Mouse (Mus musculus) heart, embryonic 12.5 days (tissue): ENCODE measurements at regions not wholly inside any gene's neighbourhood (a gene's known extent, or its start where the extent isn't known, plus 50 kb on each side); places are given as distances from the start of the nearest gene placed in this dataset.

Experiments used
- ATAC-seq: fragments of 200-750 bp; cut with Nextera tagmentation; 2 replicates; pipeline ENCODE4 v1.8.0; 2017; ENCODE audit warnings: moderate TSS enrichment, moderate library complexity; ENCODE audit not compliant: insufficient number of reproducible peaks, low FRiP score
- H3K27ac ChIP-seq: fragments of 300-500 bp; sonication (generic); 2 replicates; pipeline ENCODE4 v1.5.1; 2016; ENCODE audit warnings: mild to moderate bottlenecking, moderate library complexity; ENCODE audit not compliant: poor library complexity, severe bottlenecking
- H3K27me3 ChIP-seq: fragments of 300-500 bp; sonication (generic); replicated peaks from 2 replicates; pipeline ENCODE4 v1.6.1; 2016; ENCODE audit warnings: mild to moderate bottlenecking, moderate library complexity
- H3K36me3 ChIP-seq: fragments of 300-500 bp; sonication (generic); 2 replicates; pipeline ENCODE4 v1.6.1; 2016; ENCODE audit warnings: mild to moderate bottlenecking, moderate library complexity
- H3K4me1 ChIP-seq: fragments of 300-500 bp; sonication (generic); replicated peaks from 2 replicates; pipeline ENCODE4 v1.6.1; 2016; ENCODE audit warnings: mild to moderate bottlenecking
- H3K4me2 ChIP-seq: fragments of 300-500 bp; sonication (generic); 2 replicates; pipeline ENCODE4 v1.6.1; 2016; ENCODE audit warnings: mild to moderate bottlenecking, moderate library complexity
- H3K4me3 ChIP-seq: fragments of 300-500 bp; sonication (generic); 2 replicates; pipeline ENCODE4 v1.5.1; 2016; ENCODE audit warnings: mild to moderate bottlenecking
- H3K9ac ChIP-seq: fragments of 300-500 bp; sonication (generic); 2 replicates; pipeline ENCODE4 v1.6.1; 2016; ENCODE audit warnings: mild to moderate bottlenecking, moderate library complexity
- H3K9me3 ChIP-seq: fragments of 300-500 bp; sonication (generic); replicated peaks from 2 replicates; pipeline ENCODE4 v1.6.1; 2016; ENCODE audit warnings: mild to moderate bottlenecking, moderate library complexity
- WGBS: fragments of 180-500 bp; shearing (Covaris S2); methylation state at CpG from one replicate; pipeline ENCODE4 v1.1.7; 2016; 5-methylcytosine and 5-hydroxymethylcytosine counted together

DNA sequence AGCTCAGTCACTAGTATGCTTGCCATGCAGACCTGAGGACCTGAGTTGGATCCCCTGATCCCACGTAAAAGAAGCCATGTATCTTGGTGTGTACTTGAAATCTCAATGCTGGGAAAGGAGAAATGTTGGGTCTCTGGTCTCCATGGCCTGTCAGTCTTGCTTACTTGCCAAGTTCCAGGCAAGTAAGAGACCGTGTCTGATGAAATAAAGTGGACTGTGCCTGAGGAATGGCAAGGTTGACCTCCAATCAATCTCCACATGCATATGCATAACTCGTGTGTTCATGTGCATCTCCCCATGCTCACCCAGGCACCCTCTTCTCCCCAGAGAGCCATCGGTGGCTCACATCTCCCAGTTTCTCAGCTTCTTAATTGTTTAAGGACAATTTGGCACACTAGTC is 355.2 kb upstream of the Mki67 start:
- Histone ChIP-seq H3K4me1 (peaks cover 22% of the 10 kb centered on the region), H3K27me3 (peaks cover 5% of the 10 kb centered on the region), H3K4me2 (no peak overlapping the region), H3K36me3 (no peaks in the 10 kb centered on the region), H3K27ac (no peak overlapping the region), H3K4me3 (no peak overlapping the region), H3K9me3 (no peaks in the 10 kb centered on the region), H3K9ac (no peak overlapping the region)
- 73% methylated on average over 4 of the region's 4 CpGs for WGBS
- ATAC-seq = no peak

DNA sequence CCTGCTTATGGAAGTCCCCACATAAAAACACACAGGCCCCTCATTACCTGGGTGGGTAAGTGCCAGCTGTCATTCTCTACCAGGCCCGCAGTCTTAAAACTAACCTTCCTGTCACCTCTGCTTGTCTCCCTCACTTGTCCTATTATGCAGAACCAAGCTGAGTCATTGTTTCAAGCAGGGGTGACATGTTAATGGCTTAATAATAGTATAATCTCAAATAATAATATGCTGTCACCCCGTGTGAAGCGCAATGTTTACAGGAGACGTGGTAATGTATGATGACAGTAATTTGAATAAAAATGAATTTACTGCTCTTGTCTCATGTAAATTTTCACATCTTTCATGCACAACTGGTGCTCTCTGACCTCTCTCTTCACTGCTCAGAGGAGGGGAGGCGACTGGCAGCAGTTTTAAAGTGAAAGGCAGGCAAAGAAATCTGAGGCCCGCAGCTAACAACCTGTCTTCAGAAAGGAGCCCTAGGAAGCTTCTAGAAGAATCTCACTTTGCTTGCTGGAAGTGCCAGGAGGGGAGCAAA is 357.2 kb upstream of the Mki67 start:
- ATAC-seq = no peak
- Histone ChIP-seq H3K4me1 (peaks cover 22% of the 10 kb centered on the region), H3K4me3 (no peak overlapping the region), H3K27ac (no peak overlapping the region), H3K4me2 (no peak overlapping the region), H3K36me3 (no peaks in the 10 kb centered on the region), H3K27me3 (peaks cover 5% of the 10 kb centered on the region), H3K9me3 (no peaks in the 10 kb centered on the region), H3K9ac (no peak overlapping the region)
- WGBS = 82% methylated on average over 6 of the region's 6 CpGs

DNA sequence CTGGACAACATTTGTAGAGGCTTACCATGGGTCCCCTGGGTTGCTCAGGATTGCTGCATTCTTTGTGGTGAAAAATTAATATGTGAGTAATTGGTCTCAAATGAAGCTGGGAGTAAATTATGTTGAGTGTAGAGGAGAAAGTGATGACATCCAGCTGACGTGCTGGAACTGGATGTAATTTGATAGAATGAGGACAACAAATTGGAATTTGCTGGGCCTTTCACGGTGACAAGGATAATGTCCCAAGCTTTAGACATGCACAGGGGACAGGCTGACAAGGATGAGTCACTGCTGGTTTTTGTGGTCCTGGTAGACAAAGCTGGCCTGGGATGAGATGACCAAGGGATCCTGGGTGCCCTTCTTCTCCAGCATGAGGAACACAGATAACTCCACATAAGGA is 357.9 kb upstream of the Mki67 start:
- Histone ChIP-seq H3K4me3 (no peak overlapping the region), H3K4me1 (peaks cover 22% of the 10 kb centered on the region), H3K9ac (no peak overlapping the region), H3K4me2 (no peak overlapping the region), H3K9me3 (no peaks in the 10 kb centered on the region), H3K36me3 (no peaks in the 10 kb centered on the region), H3K27me3 (peaks cover 5% of the 10 kb centered on the region), H3K27ac (no peak overlapping the region)
- 60% methylated on average over 2 of the region's 2 CpGs for WGBS
- no peak for ATAC-seq

DNA sequence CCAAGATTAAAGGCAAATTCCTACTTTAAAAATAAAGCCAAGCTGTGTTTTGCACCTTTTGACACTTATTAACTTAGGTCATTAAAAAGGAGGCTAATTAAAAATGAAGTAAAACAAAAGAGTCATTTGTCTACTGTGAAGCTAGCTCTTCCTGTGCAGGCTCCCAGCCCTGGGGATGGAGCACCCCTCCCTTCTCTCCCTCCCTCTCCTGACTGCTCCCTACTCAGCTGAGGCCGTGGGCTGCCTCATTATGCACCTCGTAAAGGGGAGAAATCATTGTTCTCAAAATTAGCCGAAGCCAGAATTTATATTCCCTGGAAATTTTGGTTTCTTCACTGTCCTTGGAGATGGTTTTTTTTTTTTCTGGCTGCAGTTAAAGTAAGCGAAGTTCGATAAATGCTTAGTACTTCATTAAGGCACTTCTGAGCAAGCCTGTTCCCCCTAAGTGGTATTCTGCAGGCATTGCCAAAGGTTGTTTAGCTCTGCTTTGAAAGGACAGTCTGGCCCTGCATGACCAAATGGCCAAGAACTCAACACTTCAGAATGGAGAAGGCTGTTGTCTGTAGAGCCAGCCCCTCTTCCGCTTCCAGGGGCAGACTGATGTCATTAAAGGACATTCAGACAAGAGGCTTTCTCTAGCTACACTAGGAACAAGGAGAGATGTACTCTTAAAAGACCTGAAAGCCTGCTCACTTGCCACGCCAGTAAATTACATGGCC is 365.5 kb upstream of the Mki67 start:
- H3K4me1 ChIP-seq = no peaks in the 10 kb centered on the region
- no peak overlapping the region for H3K4me3 ChIP-seq
- ATAC-seq = no peak
- 41% methylated on average over 7 of the region's 7 CpGs for WGBS
- no peak overlapping the region for H3K27ac ChIP-seq
- H3K9me3 ChIP-seq = no peaks in the 10 kb centered on the region
- no peaks in the 10 kb centered on the region for H3K36me3 ChIP-seq
- H3K9ac ChIP-seq = no peak overlapping the region
- no peak overlapping the region for H3K4me2 ChIP-seq
- H3K27me3 ChIP-seq = peaks cover 32% of the 10 kb centered on the region

DNA sequence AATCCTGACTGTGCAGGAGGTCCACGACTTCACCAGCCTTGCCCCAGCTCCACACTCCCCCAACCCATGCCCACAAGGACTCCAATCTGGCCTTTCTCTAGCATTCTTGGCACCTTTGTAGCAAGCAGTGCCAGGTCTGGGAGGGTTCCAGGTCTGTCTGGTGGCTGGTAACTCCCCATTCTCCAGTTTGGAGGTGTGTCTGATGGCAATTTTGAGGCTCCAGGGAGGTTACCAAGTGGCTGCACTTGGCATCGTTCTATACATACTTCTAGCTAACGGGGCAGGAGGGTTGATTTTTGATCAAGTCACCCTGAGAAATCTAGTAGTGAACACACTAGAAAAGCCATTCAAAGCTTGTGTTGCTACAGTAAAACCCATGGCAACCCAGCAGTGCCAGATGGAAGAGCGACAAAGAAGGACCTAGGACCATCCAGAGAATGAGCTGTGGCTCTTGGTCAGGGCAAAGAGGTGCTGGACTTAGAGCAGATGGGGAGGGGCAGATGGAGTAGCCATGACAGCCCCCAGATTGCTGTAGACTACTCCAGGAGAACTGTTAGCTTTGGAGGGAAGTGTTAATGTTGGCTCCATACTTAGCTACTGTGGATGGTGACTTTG is 366.2 kb upstream of the Mki67 start:
- Histone ChIP-seq H3K4me1 (no peaks in the 10 kb centered on the region), H3K27me3 (peaks cover 38% of the 10 kb centered on the region), H3K9ac (no peak overlapping the region), H3K36me3 (no peaks in the 10 kb centered on the region), H3K9me3 (no peaks in the 10 kb centered on the region), H3K27ac (no peak overlapping the region), H3K4me3 (no peak overlapping the region), H3K4me2 (no peak overlapping the region)
- 80% methylated on average over 4 of the region's 4 CpGs for WGBS
- no peak for ATAC-seq

DNA sequence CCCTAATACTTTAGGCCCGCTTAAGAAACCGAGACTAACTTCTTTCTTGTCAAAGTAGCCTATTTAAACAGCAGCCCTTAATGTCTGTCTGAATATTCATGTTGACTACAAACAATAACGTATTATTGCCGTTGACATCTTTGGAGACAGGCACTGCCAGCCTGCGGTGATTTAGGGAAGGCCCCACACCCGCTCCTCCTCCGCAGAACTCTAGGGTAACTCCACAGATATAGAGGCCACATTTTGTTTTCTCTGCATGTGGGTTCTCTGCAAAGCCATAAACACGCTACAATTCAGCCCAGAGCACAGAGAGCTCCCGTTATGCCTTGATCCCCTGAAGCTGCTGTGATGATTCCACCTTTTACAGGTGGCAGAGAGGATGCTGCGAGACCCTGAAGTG is 366.8 kb upstream of the Mki67 start:
- Histone ChIP-seq H3K27me3 (peaks cover 42% of the 10 kb centered on the region), H3K9me3 (no peaks in the 10 kb centered on the region), H3K4me1 (no peaks in the 10 kb centered on the region), H3K27ac (no peak overlapping the region), H3K36me3 (no peaks in the 10 kb centered on the region), H3K9ac (no peak overlapping the region), H3K4me3 (no peak overlapping the region), H3K4me2 (no peak overlapping the region)
- WGBS = 84% methylated on average over 10 of the region's 10 CpGs
- no peak for ATAC-seq

DNA sequence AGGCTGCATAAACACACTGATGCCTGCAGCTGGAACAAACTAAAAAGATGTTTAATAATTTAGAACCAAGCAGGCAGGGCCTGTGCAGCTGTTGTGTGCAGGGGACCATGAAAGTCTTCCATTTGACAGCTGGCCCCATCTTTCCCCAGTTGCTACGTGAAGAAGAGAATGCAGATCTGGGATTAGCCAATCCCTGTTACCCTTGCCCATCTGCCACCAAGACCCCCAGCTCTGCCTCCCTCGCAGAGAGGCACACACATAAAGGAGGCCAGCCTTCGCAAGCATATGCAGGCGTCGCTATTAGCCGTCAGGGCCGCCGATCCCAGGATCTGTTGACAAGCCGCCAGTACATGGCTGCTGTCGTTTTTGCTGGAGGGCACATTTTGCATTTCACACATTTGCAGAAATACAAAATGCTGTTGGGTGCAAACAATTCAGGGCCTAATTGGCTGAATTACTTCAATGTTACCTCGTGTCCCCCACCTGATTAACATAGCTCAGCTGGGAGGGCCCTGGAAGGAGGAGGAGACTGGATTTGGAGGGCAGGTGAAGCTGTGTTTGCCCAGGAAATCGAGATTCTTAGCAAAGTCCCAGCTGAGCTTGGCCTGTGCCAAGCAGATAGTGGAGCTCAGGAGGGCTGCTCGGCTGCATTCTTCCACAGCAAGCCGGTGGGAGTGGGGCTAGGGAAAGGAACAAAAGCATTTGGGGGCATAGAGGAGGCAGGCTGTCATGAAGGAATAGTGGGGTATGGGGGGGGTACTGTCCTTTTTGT is 367.6 kb upstream of the Mki67 start:
- no peak overlapping the region for H3K9ac ChIP-seq
- ATAC-seq = no peak
- WGBS = 41% methylated on average over 14 of the region's 14 CpGs

DNA sequence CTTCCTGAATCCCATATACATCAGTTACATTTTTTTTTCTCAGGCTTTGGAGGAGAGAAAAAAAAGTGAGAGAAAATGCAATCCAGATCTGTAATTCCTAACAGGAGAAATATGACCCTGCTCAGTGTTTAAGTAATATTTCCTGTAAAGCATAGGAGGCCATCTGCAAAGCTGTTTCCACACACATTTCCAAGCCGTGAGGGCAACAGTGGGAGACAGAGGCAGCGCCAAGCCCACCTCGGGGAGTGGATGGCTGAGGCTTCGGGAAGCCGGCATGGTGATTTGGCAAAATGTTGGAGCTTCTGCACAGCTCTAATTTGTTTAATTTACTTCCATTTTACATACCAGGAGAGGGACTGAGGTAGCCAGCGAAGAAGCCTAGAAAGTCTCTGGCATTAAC is 372.6 kb upstream of the Mki67 start:
- Histone ChIP-seq H3K4me1 (no peaks in the 10 kb centered on the region), H3K27me3 (peaks cover 22% of the 10 kb centered on the region), H3K4me2 (no peak overlapping the region), H3K36me3 (no peaks in the 10 kb centered on the region), H3K27ac (no peak overlapping the region), H3K4me3 (no peak overlapping the region), H3K9me3 (no peaks in the 10 kb centered on the region), H3K9ac (no peak overlapping the region)
- ATAC-seq = no peak
- 84% methylated on average over 6 of the region's 6 CpGs for WGBS

More for the DNA sequence above, 367.6 kb upstream of the Mki67 start:
- Histone ChIP-seq H3K4me3 (no peak overlapping the region), H3K27ac (no peak overlapping the region), H3K36me3 (no peaks in the 10 kb centered on the region), H3K27me3 (peaks cover 45% of the 10 kb centered on the region), H3K4me1 (no peaks in the 10 kb centered on the region), H3K4me2 (no peak overlapping the region), H3K9me3 (no peaks in the 10 kb centered on the region)

DNA sequence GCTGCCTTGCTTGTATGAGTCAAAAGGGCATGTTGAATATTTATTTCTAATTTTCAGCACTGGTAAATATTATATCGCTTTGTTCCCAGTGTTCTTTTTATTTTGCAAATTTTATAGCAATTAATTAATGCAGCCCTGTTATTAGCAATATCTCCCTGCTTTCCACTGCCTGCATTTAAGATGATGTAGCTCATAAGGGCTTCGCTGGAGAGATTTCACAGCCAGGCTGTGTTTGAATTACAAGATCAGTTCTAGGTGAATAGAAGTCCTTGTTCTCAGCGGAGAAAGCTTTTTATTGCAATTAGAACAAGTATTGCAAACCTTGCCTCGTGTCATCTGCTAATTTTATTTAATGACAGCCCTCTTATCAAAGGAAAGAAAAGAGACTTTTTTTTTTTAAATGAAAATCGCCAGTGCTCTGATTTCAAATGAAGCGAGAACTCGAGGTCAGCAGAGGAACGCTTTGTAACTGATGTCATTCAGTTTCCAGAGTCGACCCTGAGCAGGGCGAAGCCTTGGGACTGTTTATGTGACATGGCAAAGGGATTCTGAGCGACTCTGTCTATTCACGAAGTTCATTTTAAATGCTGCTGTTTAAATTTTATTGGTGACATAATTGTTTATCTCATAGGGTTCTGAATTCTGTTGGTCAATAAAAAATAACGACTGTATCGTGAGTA is 378.7 kb upstream of the Mki67 start:
- Histone ChIP-seq H3K4me3 (no peak overlapping the region), H3K27me3 (no peaks in the 10 kb centered on the region), H3K9ac (no peak overlapping the region), H3K36me3 (no peaks in the 10 kb centered on the region), H3K4me2 (no peak overlapping the region), H3K27ac (no peak overlapping the region), H3K4me1 (no peaks in the 10 kb centered on the region), H3K9me3 (no peaks in the 10 kb centered on the region)
- 73% methylated on average over 14 of the region's 14 CpGs for WGBS
- ATAC-seq = no peak

DNA sequence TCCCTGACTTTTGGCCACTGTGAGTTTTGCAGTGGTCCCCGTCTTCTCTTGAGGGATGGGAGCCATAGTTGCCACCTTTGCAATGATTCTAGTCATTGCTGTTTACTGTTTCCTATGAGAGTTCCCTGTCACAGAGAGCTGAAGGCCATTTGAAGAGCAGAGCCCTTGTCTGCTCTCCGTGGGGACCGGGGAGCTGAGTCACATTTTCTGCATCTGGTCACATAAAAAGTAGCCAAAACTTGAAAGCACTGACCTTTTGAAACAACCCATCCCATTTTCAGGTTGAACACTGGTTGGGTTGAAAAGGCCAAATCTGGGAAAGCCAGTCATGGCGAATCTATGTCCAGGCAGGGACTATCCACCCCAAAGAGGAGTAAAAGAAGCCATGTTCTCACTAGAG is 387.9 kb upstream of the Mki67 start:
- Histone ChIP-seq H3K9ac (no peak overlapping the region), H3K36me3 (no peaks in the 10 kb centered on the region), H3K27me3 (no peaks in the 10 kb centered on the region), H3K27ac (no peak overlapping the region), H3K4me2 (no peak overlapping the region), H3K4me3 (no peak overlapping the region), H3K4me1 (no peaks in the 10 kb centered on the region), H3K9me3 (no peaks in the 10 kb centered on the region)
- WGBS = 81% methylated on average over 4 of the region's 4 CpGs
- ATAC-seq = no peak

DNA sequence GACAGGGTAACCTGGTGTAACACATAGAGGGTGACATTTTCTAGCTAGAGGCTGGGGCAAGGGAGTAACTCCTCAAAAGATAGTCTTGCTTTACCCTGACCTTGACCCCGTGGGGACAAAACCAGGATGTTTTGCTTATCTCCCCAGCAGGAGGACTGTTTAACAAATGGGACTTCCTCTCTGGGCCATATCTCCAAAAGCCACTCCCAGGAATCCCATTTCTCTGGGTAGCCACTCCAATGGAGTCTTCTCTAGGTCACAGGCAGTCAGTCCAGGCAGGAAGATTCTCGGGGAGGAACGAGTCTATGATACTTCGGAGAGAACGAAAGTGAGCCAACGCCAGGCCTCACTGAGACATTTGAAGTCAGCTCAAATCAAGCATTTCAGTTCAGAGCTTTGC is 396.0 kb upstream of the Mki67 start:
- Histone ChIP-seq H3K9ac (no peak overlapping the region), H3K27ac (no peak overlapping the region), H3K4me3 (no peak overlapping the region), H3K36me3 (no peaks in the 10 kb centered on the region), H3K9me3 (no peaks in the 10 kb centered on the region), H3K27me3 (no peaks in the 10 kb centered on the region), H3K4me1 (peaks cover 6% of the 10 kb centered on the region; the same call in 1 of the 2 replicates), H3K4me2 (peak overlapping the region; percentile 28; the same call in 1 of the 2 replicates)
- no peak for ATAC-seq
- 20% methylated on average over 6 of the region's 6 CpGs for WGBS
